Mouse (Mus musculus) midbrain, postnatal 0 days (tissue): ENCODE measurements around the gene Fbln5. TPM values are rescaled to one million over a fixed set of nuclear protein-coding genes. Genes with fewer than 3 reads are reported as not detected.

Experiments
- ATAC-seq: fragments of 200-750 bp; cut with Nextera tagmentation; 2 replicates; pipeline ENCODE4 v1.8.0; 2017; ENCODE audit warnings: moderate number of reproducible peaks, mild to moderate bottlenecking, moderate TSS enrichment, moderate library complexity; ENCODE audit not compliant: low FRiP score
- DNase-seq: peaks from one replicate; pipeline ENCODE4 v3.0.0-alpha.2; 2015; ENCODE audit warnings: low spot score
- H3K27ac ChIP-seq: fragments of 300-500 bp; sonication (generic); 2 replicates; pipeline ENCODE4 v1.5.1; 2014; ENCODE audit warnings: low read depth, mild to moderate bottlenecking, low read length, mixed read lengths
- H3K27me3 ChIP-seq: fragments of 300-500 bp; sonication (generic); 2 replicates; pipeline ENCODE4 v1.6.1; 2014; ENCODE audit warnings: low read length, control low read depth, mixed read lengths; ENCODE audit not compliant: insufficient read depth
- H3K36me3 ChIP-seq: fragments of 300-500 bp; sonication (generic); 2 replicates; pipeline ENCODE4 v1.6.1; 2014; ENCODE audit warnings: low read length, control low read depth, mixed read lengths; ENCODE audit not compliant: insufficient read depth
- H3K4me1 ChIP-seq: fragments of 300-500 bp; sonication (generic); 2 replicates; pipeline ENCODE4 v1.6.1; 2014; ENCODE audit warnings: mild to moderate bottlenecking, control low read depth, antibody characterized with exemption, low read length, mixed read lengths; ENCODE audit not compliant: insufficient read depth
- H3K4me2 ChIP-seq: fragments of 300-500 bp; sonication (generic); 2 replicates; pipeline ENCODE4 v1.6.1; 2014; ENCODE audit warnings: low read depth, mild to moderate bottlenecking, low read length, mixed read lengths; ENCODE audit not compliant: poor library complexity, severe bottlenecking
- H3K4me3 ChIP-seq: fragments of 300-500 bp; sonication (generic); 2 replicates; pipeline ENCODE4 v1.5.1; 2014; ENCODE audit warnings: low read depth, mild to moderate bottlenecking, low read length, moderate library complexity
- H3K9ac ChIP-seq: fragments of 300-500 bp; sonication (generic); replicated peaks from 2 replicates; pipeline ENCODE4 v1.6.1; 2014; ENCODE audit warnings: mild to moderate bottlenecking, low read length, moderate library complexity, mixed read lengths; ENCODE audit not compliant: poor library complexity, severe bottlenecking
- H3K9me3 ChIP-seq: fragments of 300-500 bp; sonication (generic); 2 replicates; pipeline ENCODE4 v1.6.1; 2016; ENCODE audit warnings: low read length, control low read depth
- CTCF ChIP-seq: IDR thresholded peaks from 2 replicates; pipeline ENCODE4 v1.5.1; 2016; ENCODE audit warnings: antibody characterized with exemption, mild to moderate bottlenecking
- WGBS: fragments of 180-500 bp; shearing (Covaris S2); extraction: QIAGEN DNeasy Blood & Tissue Kit; methylation state at CpG from one replicate; pipeline ENCODE4 v1.1.7; 2014; 5-methylcytosine and 5-hydroxymethylcytosine counted together
- polyA plus RNA-seq: library from polyadenylated mRNA; unstranded; fragments of >200 nt; fragmentation: Nextera tagmentation; extraction: Ambion mirVana; gene quantifications from 2 replicates; pipeline ENCODE4 v1.2.1, GENCODE M21; 2015
- total RNA-seq: library from RNA; depleted of rRNA; stranded (reverse); fragments of >200 nt; gene quantifications from 2 replicates; pipeline ENCODE4 v1.2.3, GENCODE M21; 2014

The Fbln5 gene
- total and polyA plus RNA-seq, 2 experiments from 2014 or later: 10.7 to 16.7 TPM

DNA sequence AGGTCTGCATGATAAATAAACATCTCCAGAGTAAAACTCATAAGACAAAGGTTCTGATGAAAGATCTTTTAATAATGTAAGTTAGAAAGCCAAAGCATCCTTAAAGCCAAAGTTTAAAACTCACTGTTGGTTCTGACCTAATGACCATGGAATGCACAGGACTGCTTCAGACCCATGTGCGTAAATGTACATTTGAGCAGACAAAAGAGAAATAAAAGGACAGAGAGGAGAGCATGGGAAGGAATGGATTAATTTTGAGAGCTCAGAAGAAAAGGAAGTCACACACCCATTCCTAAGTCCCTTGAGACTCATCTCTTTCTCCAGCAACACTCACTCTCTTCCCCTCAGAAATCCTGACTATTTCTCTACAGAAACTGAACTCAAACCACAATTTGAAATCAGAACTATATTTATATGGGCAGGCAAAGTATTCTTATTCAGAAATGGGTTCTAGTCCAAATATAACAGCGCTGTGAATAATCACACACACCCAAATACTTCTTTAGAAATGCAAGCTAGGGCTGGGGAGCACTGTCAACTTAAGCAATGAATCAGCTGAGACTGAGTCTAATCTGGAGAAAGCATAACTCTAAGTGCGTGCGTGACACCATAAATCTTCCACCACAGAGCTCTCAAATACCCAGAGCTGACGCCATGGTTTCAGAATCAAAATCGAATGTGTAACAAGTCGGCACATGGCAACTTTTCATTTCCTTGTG lies 33.1 kb upstream of the Fbln5 start:
- no peak for ATAC-seq

GRCm38 (mm10) chr12:101851314-101851713 lies 32.5 kb upstream of the Fbln5 start:
- no peak for TF ChIP-seq CTCF
- Histone ChIP-seq H3K9me3 (no peaks in the 10 kb centered on the region), H3K4me1 (no peaks in the 10 kb centered on the region), H3K27ac (no peak overlapping the region), H3K27me3 (no peaks in the 10 kb centered on the region), H3K4me2 (no peak overlapping the region), H3K36me3 (peaks cover 9% of the 10 kb centered on the region; the same call in 1 of the 2 replicates), H3K4me3 (no peak overlapping the region), H3K9ac (no peak overlapping the region)
- WGBS: 85% methylated on average over 9 of the region's 9 CpGs
- ATAC-seq: no peak
- no peak for DNase-seq

More for the DNA sequence above, 33.1 kb upstream of the Fbln5 start:
- Histone ChIP-seq H3K27me3 (no peaks in the 10 kb centered on the region), H3K4me1 (no peaks in the 10 kb centered on the region), H3K27ac (no peak overlapping the region), H3K36me3 (0 out of 2 replicates have a peak, but pooled peaks cover 3% of the 10 kb centered on the region), H3K9me3 (no peaks in the 10 kb centered on the region), H3K4me3 (no peak overlapping the region), H3K4me2 (no peak overlapping the region), H3K9ac (no peak overlapping the region)
- whole genome bisulfite sequencing: 92% methylated on average over 7 of the region's 7 CpGs
- TF ChIP-seq CTCF: no peak
- no peak for DNase-seq

DNA sequence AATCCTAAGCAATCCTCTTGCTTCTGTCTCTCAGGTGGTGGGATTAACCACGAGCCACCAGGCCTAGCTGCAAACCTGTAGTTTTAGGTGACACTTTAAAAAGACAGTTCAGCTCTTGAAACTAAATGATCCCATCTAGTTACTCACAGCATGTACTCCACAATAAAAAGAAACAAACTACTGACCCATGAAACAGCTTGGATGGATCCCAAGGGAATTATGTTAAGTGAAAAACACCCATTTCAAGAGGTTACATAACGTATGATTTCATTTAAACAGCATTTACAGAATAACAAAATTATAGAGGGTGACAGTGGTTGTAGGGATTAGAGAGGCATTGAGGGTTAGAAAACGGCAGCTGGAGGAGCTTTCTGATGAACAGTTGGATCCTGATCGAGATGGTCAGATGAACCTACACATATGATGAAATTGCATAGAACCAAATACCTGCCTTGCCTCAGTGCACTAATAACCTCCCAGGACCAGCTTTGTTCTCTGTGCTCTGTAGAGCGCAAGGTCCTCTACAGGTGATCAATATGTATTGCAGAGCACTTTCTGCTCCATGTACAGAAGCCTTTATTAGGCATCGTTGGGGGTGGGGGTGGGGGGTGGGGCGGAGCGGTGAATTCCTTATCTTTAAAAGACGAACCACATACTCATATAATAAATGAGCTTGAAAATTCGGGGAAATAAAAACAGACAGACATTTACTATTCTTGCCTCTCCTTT lies 17.9 kb upstream of the Fbln5 start:
- DNase-seq: no peak
- Histone ChIP-seq H3K9ac (no peak overlapping the region), H3K27me3 (no peaks in the 10 kb centered on the region), H3K4me1 (no peaks in the 10 kb centered on the region), H3K9me3 (no peaks in the 10 kb centered on the region), H3K4me3 (no peak overlapping the region), H3K27ac (no peak overlapping the region), H3K4me2 (no peak overlapping the region), H3K36me3 (peaks cover 24% of the 10 kb centered on the region)
- ATAC-seq: no peak
- 88% methylated on average over 10 of the region's 10 CpGs for WGBS
- TF ChIP-seq CTCF: no peak; the same call in 1 of the 2 replicates

GRCm38 (mm10) chr12:101834715-101835114 lies 15.9 kb upstream of the Fbln5 start:
- TF ChIP-seq CTCF: no peak
- 96% methylated on average over 4 of the region's 4 CpGs for WGBS
- no peak overlapping the region for H3K4me3 ChIP-seq
- no peak for DNase-seq
- no peak for ATAC-seq
- no peaks in the 10 kb centered on the region for H3K27me3 ChIP-seq
- peaks cover 24% of the 10 kb centered on the region for H3K36me3 ChIP-seq
- no peaks in the 10 kb centered on the region for H3K4me1 ChIP-seq
- no peak overlapping the region for H3K4me2 ChIP-seq
- no peak overlapping the region for H3K9ac ChIP-seq
- no peak overlapping the region for H3K27ac ChIP-seq
- no peaks in the 10 kb centered on the region for H3K9me3 ChIP-seq

DNA sequence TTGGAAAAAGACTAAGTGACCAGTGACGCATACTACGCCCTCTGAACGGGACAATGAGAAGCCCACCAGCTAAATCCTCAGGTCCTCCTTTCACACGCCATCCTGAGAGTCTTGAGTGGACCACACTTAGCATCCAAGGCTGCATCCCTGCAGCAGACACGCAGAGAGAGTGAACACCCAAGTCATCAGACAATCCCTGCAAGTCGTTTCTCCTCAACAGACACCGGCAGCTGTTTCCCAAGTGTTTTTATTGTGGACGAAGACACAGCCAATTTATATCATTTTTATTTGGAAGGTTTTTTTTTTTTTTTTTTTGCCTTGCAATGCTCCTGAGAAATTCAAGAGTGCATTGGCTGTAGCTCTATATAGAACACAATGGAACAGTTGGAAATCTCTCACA lies 14.9 kb upstream of the Fbln5 start:
- no peak for ATAC-seq
- DNase-seq: no peak
- Histone ChIP-seq H3K4me2 (no peak overlapping the region), H3K4me3 (no peak overlapping the region), H3K27me3 (no peaks in the 10 kb centered on the region), H3K27ac (no peak overlapping the region), H3K9me3 (no peaks in the 10 kb centered on the region), H3K9ac (no peak overlapping the region), H3K36me3 (peaks cover 24% of the 10 kb centered on the region), H3K4me1 (no peaks in the 10 kb centered on the region)
- 85% methylated on average over 8 of the region's 8 CpGs for WGBS
- TF ChIP-seq CTCF: no peak

DNA sequence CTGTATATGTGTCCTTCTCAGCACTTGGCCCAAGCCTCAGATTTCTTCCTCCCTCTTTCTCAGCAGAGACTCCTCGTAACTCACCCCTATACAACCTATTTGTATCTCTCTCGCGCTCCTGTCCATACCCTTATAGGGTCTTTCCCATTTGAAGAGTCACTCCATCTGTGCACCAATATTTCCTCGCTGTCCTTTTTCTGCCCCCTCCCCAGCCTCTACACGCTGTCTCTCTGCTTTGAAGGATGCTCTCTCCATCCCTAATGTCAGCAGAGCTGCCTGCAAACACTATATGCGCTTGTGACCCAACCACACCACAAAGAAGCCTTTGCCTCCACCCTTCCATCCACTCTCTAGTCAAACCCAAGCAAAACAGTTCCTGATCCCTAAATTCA lies 14.3 kb upstream of the Fbln5 start:
- TF ChIP-seq CTCF: no peak
- no peak overlapping the region for H3K4me3 ChIP-seq
- WGBS: 97% methylated on average over 6 of the region's 6 CpGs
- no peaks in the 10 kb centered on the region for H3K4me1 ChIP-seq
- DNase-seq (no peak), ATAC-seq (no peak)
- H3K9me3 ChIP-seq: no peaks in the 10 kb centered on the region
- no peak overlapping the region for H3K27ac ChIP-seq
- H3K27me3 ChIP-seq: no peaks in the 10 kb centered on the region
- H3K4me2 ChIP-seq: no peak overlapping the region
- H3K9ac ChIP-seq: no peak overlapping the region
- peaks cover 20% of the 10 kb centered on the region for H3K36me3 ChIP-seq
